Mouse (Mus musculus): Measurements from ENCODE around the gene Sugct.

DNA sequence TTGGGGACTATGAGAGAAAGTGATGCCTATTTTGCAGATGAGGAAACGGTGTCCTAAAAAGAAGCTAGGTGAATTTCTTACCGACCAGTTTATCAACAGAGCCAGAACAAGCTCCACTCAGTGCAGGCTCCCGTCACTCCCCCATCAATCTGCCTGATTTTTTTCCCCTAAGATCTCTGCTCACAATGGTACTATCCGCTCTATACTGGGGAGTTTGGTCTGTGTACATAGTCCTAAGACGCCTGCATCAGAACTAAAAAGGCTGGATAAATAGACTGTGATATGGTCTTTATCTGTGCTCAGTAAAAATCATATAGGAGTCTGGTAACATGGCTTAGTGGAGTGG, 755.9 kb downstream of the Sugct start:
- no peak for TF ChIP-seq POLR2A (IDR thresholded peaks at IDR 0.05; ENCODE audit: insufficient read depth, low read depth, low read length)
- TF ChIP-seq CTCF (IDR thresholded peaks at IDR 0.05; ENCODE audit: insufficient read depth, low read depth, low read length): no peak
